In the genomic region with DNA sequence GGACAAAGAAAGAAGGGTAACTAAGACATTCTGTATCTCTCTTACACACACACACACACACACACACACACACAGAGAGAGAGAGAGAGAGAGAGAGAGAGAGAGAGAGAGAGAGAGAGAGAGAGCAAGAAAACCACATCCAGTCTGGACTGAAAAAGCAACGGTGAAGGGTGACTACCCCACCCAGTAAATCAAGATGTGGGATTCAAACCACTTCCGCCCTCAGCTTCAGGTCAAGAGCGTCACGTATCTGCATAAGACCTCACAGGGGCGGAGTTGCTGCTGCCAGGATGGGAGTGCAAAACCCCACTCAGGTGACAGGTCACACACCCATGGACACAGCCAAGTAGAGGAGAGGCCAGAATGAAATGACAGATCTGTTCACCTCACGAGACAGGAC, we compare ENCODE assay signal across 13 mouse cellular contexts.
DNase-seq lines count a peak whose midpoint lies in the region; ATAC-seq and TF ChIP-seq lines count a peak whose summit lies in the region.
"Had no signal": no experiment of that assay in that cellular context is flagged by ENCODE, and none has a peak within 500 bp of the region (broad histone marks: within the 10 kb centered on the region; RNA-seq: fewer than 3 reads in every experiment).

No protein-coding gene starts in this region.

- H3K9me3 ChIP-seq in CH12.LX (replicated peaks; ENCODE audit: low read length) = no peaks in the 10 kb centered on the region
- H3K9me3 ChIP-seq in heart, embryonic 10.5 days = no peaks in the 10 kb centered on the region
- H3K9me3 ChIP-seq: liver, embryonic 15.5 days had no signal

- in situ Hi-C loops in CH12.LX (cut with MboI; ENCODE audit: low pct_ligation_motif_present, low pct_unique_long_range_greater_than_20kb, low sequenced_read_pairs) = no loop called here

- WGBS in heart, embryonic 10.5 days = 81% methylated on average over 6 of the region's 6 CpGs

- no peak overlapping the region for H3K4me3 ChIP-seq in CH12.LX (replicated peaks in 1 of 3; ENCODE audit: low read depth in 2 of 3, low read length in 2 of 3, poor library complexity in 1 of 3)
- no peak overlapping the region for H3K4me3 ChIP-seq in heart, embryonic 10.5 days
- H3K4me3 ChIP-seq: heart, adult 2 months; liver, embryonic 15.5 days; myocyte had no signal

- DNase-seq in B cell, adult 2 months = peak; percentile 79 to 82
- peak; percentile 81 for DNase-seq in CH12.LX (ENCODE audit: extremely low read depth)
- peak; percentile 91 for DNase-seq in splenic B cell, adult 2 months (ENCODE audit: low read depth, low spot score)
- no peak for DNase-seq in heart, embryonic 10.5 days (ENCODE audit: low spot score)
- DNase-seq in cerebellum, adult 9-10 months = no peak
- DNase-seq in urinary bladder, postnatal 4 days (ENCODE audit: low spot score in 2 of 2) = no peak
- DNase-seq in cerebellum, adult 11 months = no peak
- DNase-seq: cerebellum, adult 9-11 months; heart, postnatal 4 days had no signal

- peak; percentile 68 for ATAC-seq in megakaryocyte, adult 5-6 weeks (ENCODE audit: poor library complexity, severe bottlenecking)

- no peak overlapping the region for H3K9ac ChIP-seq in CH12.LX (ENCODE audit: insufficient read depth, low read depth)
- H3K9ac ChIP-seq: liver, embryonic 15.5 days had no signal

- dilution Hi-C loops in CH12.LX (cut with MboI; ENCODE audit: extremely low pct_ligation_motif_present, extremely low pct_unique_long_range_greater_than_20kb, low sequenced_read_pairs) = no loop called here

- no peaks in the 10 kb centered on the region for H3K27me3 ChIP-seq in CH12.LX (replicated peaks)
- H3K27me3 ChIP-seq in splenic B cell, adult 2 months (ENCODE audit: control insufficient read depth, insufficient read depth, low read length, poor library complexity, severe bottlenecking) = no peaks in the 10 kb centered on the region
- peaks cover 34% of the 10 kb centered on the region for H3K27me3 ChIP-seq in heart, embryonic 10.5 days (ENCODE audit: insufficient read depth, poor library complexity, severe bottlenecking)

- TF ChIP-seq EP300 in CH12.LX (IDR thresholded peaks at IDR 0.05; ENCODE audit: low read length) = peak; percentile 50

- no peak for TF ChIP-seq RAD21 in CH12.LX (IDR thresholded peaks at IDR 0.05; ENCODE audit: low read depth, low read length)

- TF ChIP-seq CTCF in CH12.LX (conservative IDR thresholded peaks at IDR 0.05 in 1 of 2, IDR thresholded peaks at IDR 0.05 in 1 of 2; ENCODE audit: low read depth in 2 of 2, low read length in 2 of 2) = no peak

- H3K27ac ChIP-seq in CH12.LX (ENCODE audit: insufficient read depth, low read depth) = peak overlapping the region; percentile 87; the same call in 1 of the 2 replicates
- H3K27ac ChIP-seq in heart, embryonic 10.5 days = no peak overlapping the region
- H3K27ac ChIP-seq: heart, adult 2 months; liver, embryonic 15.5 days had no signal

- TF ChIP-seq POLR2A in CH12.LX (IDR thresholded peaks at IDR 0.05; ENCODE audit: low read depth, low read length) = no peak

- H3K4me1 ChIP-seq in CH12.LX (ENCODE audit: control insufficient read depth in 1 of 2, insufficient read depth in 2 of 2) = peaks cover 40 to 76% of the 10 kb centered on the region in 2 experiments
- peaks cover 13% of the 10 kb centered on the region for H3K4me1 ChIP-seq in heart, embryonic 10.5 days
- H3K4me1 ChIP-seq: liver, embryonic 15.5 days had no signal

- H3K4me2 ChIP-seq in CH12.LX (ENCODE audit: insufficient read depth, low read depth, poor library complexity, severe bottlenecking) = no peak overlapping the region
- H3K4me2 ChIP-seq: liver, embryonic 15.5 days had no signal

- no peaks in the 10 kb centered on the region for H3K79me2 ChIP-seq in CH12.LX (replicated peaks; ENCODE audit: control insufficient read depth, extremely low read depth, insufficient read depth, poor library complexity, severe bottlenecking)

- no peaks in the 10 kb centered on the region for H3K36me3 ChIP-seq in CH12.LX (replicated peaks in 1 of 2; ENCODE audit: control insufficient read depth in 1 of 2, insufficient read depth in 1 of 2, low read length in 1 of 2)
- no peaks in the 10 kb centered on the region for H3K36me3 ChIP-seq in splenic B cell, adult 2 months (ENCODE audit: control insufficient read depth, insufficient read depth, low read length, poor library complexity, severe bottlenecking)
- H3K36me3 ChIP-seq in heart, embryonic 10.5 days = no peaks in the 10 kb centered on the region
- H3K36me3 ChIP-seq: liver, embryonic 15.5 days had no signal

TF ChIP-seq in CH12.LX, 34 proteins besides CTCF, POLR2A, EP300 and RAD21:
- TF ChIP-seq CHD2 (IDR thresholded peaks at IDR 0.05; ENCODE audit: low read length) (0 out of 2 replicates have a peak, but pooled peaks have one; percentile 17), MAFK (IDR thresholded peaks at IDR 0.05; ENCODE audit: insufficient replicate concordance, low read length) (0 out of 2 replicates have a peak, but pooled peaks have one; percentile 42), MEF2A (IDR thresholded peaks at IDR 0.05; ENCODE audit: borderline replicate concordance, low read depth, low read length) (peak; percentile 75; the same call in 1 of the 2 replicates), BHLHE40 (IDR thresholded peaks at IDR 0.05; ENCODE audit: low read depth, low read length) (peak; percentile 80), JUN (IDR thresholded peaks at IDR 0.05; ENCODE audit: insufficient read depth, low read depth, low read length) (no peak), ETS1 (conservative IDR thresholded peaks at IDR 0.05; ENCODE audit: low read depth, low read length) (peak; percentile 74; the same call in 1 of the 2 replicates), UBTF (IDR thresholded peaks at IDR 0.05; ENCODE audit: low read depth, low read length) (no peak), TCF12 (IDR thresholded peaks at IDR 0.05; ENCODE audit: low read depth, low read length) (peak; percentile 45; the same call in 1 of the 2 replicates), KAT2A (IDR thresholded peaks at IDR 0.05; ENCODE audit: insufficient replicate concordance, low read length) (0 out of 2 replicates have a peak, but pooled peaks have one; percentile 25), IRF4 (IDR thresholded peaks at IDR 0.05; ENCODE audit: low read depth, low read length) (peak; percentile 18; the same call in 1 of the 2 replicates), ELF1 (IDR thresholded peaks at IDR 0.05; ENCODE audit: low read depth, low read length) (peak; percentile 81), ZNF384 (IDR thresholded peaks at IDR 0.05; ENCODE audit: low read depth, low read length) (no peak; the same call in 1 of the 2 replicates), CHD1 (IDR thresholded peaks at IDR 0.05; ENCODE audit: low read depth, low read length) (no peak), HCFC1 (IDR thresholded peaks at IDR 0.05; ENCODE audit: low read depth, low read length) (peak; percentile 32)

Comparison
In these comparisons a context has a peak if more than half of its experiments do, and no peak if none do; other contexts are left out.
1. DNase-seq: peak in B cell, adult 2 months (2 of 2), CH12.LX (single experiment) and splenic B cell, adult 2 months (single experiment); none in heart, embryonic 10.5 days (single experiment), cerebellum, adult 9-10 months (single experiment), urinary bladder, postnatal 4 days (0 of 2) and cerebellum, adult 11 months (single experiment).